Comparison of ENCODE assay signal across 8 mouse cellular contexts in genomic region chr14:61037321-61038081, GRCm38 (mm10). TPM values are rescaled to one million over a fixed set of nuclear protein-coding genes. Genes with fewer than 3 reads are reported as not detected.
DNase-seq lines count a peak whose midpoint lies in the region; ATAC-seq and TF ChIP-seq lines count a peak whose summit lies in the region.

No protein-coding gene starts in this region.

- peak overlapping the region; percentile 34 for H3K9ac ChIP-seq in ES-Bruce4 (ENCODE audit: low read depth, poor library complexity, severe bottlenecking)
- H3K9ac ChIP-seq in hindbrain, embryonic 11.5 days (ENCODE audit: low read depth, low read length) = peak overlapping the region; percentile 37

- no peak for TF ChIP-seq CTCF in ES-Bruce4 (IDR thresholded peaks at IDR 0.05; ENCODE audit: low read depth, low read length)

- ATAC-seq in hindbrain, embryonic 11.5 days (ENCODE audit: low FRiP score) = peak; percentile 92
- no peak for ATAC-seq in CD4-positive, CD25-positive, alpha-beta regulatory T cell, adult 4 months

- no peak overlapping the region for H3K27ac ChIP-seq in ES-Bruce4 (ENCODE audit: insufficient read depth, low read length)
- H3K27ac ChIP-seq in hindbrain, embryonic 11.5 days (ENCODE audit: low read depth, low read length) = no peak overlapping the region

- H3K9me3 ChIP-seq in ES-Bruce4 (replicated peaks; ENCODE audit: control insufficient read depth, insufficient read depth, low read length, poor library complexity, severe bottlenecking) = no peaks in the 10 kb centered on the region
- H3K9me3 ChIP-seq in hindbrain, embryonic 11.5 days (ENCODE audit: control insufficient read depth, low read length) = no peaks in the 10 kb centered on the region

- DNase-seq in adrenal gland, postnatal 4 days (ENCODE audit: low spot score in 2 of 2) = peak; percentile 25 to 44
- DNase-seq in frontal cortex, postnatal 10 days (ENCODE audit: low spot score in 2 of 2) = peak; percentile 50 to 72
- peak; percentile 82 for DNase-seq in hindbrain, embryonic 11.5 days (ENCODE audit: low spot score)
- peak; percentile 36 for DNase-seq in left cerebral cortex, adult 11 months (ENCODE audit: low spot score)
- peak; percentile 70 for DNase-seq in lung, postnatal 14 days
- peak; percentile 86 to 87 for DNase-seq in right cerebral cortex, postnatal 10 days (ENCODE audit: low spot score in 2 of 2)

- TF ChIP-seq EP300 in ES-Bruce4 (IDR thresholded peaks at IDR 0.05; ENCODE audit: insufficient read depth, low read depth, low read length) = no peak

- peak overlapping the region; percentile 93 for H3K4me2 ChIP-seq in hindbrain, embryonic 11.5 days (replicated peaks; ENCODE audit: low read depth, low read length)

- no peak for TF ChIP-seq POLR2A in ES-Bruce4 (IDR thresholded peaks at IDR 0.05; ENCODE audit: insufficient read depth, low read length)

- H3K27me3 ChIP-seq in ES-Bruce4 (ENCODE audit: control insufficient read depth, insufficient read depth, low read length, poor library complexity, severe bottlenecking) = no peaks in the 10 kb centered on the region
- H3K27me3 ChIP-seq in hindbrain, embryonic 11.5 days (ENCODE audit: control insufficient read depth, insufficient read depth, low read length) = no peaks in the 10 kb centered on the region

- no peaks in the 10 kb centered on the region for H3K36me3 ChIP-seq in ES-Bruce4 (ENCODE audit: control insufficient read depth, insufficient read depth, low read length, poor library complexity, severe bottlenecking)
- H3K36me3 ChIP-seq in hindbrain, embryonic 11.5 days (ENCODE audit: control insufficient read depth, insufficient read depth, low read length) = no peaks in the 10 kb centered on the region

- H3K4me1 ChIP-seq in ES-Bruce4 (ENCODE audit: control insufficient read depth, insufficient read depth, low read length) = peaks cover 2% of the 10 kb centered on the region
- H3K4me1 ChIP-seq in hindbrain, embryonic 11.5 days (replicated peaks; ENCODE audit: control insufficient read depth, insufficient read depth, low read length) = no peaks in the 10 kb centered on the region

- under 1% methylated on average over 39 of the region's 40 CpGs for WGBS in hindbrain, embryonic 11.5 days

- peak overlapping the region; percentile 57 for H3K4me3 ChIP-seq in ES-Bruce4 (ENCODE audit: low read depth, low read length)
- peak overlapping the region; percentile 52 for H3K4me3 ChIP-seq in hindbrain, embryonic 11.5 days (ENCODE audit: low read depth, low read length)

RNA-seq across cellular contexts. Expression of gene Tnfrsf19, which starts 8.8 kb away (rescaled TPM):
- 11.7 and 12.4 TPM in 2 replicates for polyA plus RNA-seq in ES-Bruce4 (2011; ENCODE audit: insufficient read depth, insufficient read length, low read depth, missing spikeins)
- total RNA-seq in adrenal gland, postnatal 4 days (2021) = 10 to 100 TPM; 39.0 to 45.7 TPM
- 55.0 and 59.6 TPM in 2 replicates for polyA plus RNA-seq in hindbrain, embryonic 11.5 days (2014; fragmentation: Nextera tagmentation; extraction: Ambion mirVana)
- polyA plus RNA-seq in CD4-positive, CD25-positive, alpha-beta regulatory T cell, adult 4 months (2017; shearing (Covaris generic)) = not detected

Comparison
In these comparisons a context has a peak if more than half of its experiments do, and no peak if none do; other contexts are left out.
1. DNase-seq: peak in every context shown above with its lines; median percentile 86 in right cerebral cortex, postnatal 10 days; 82 in hindbrain, embryonic 11.5 days; 70 in lung, postnatal 14 days; 61 in frontal cortex, postnatal 10 days; 36 in left cerebral cortex, adult 11 months; 34 in adrenal gland, postnatal 4 days.
2. RNA of gene Tnfrsf19, which starts 8.8 kb away (polyA plus RNA-seq): 55.0 to 59.6 TPM in hindbrain, embryonic 11.5 days and 11.7 to 12.4 TPM in ES-Bruce4; not detected in CD4-positive, CD25-positive, alpha-beta regulatory T cell, adult 4 months; every median in the first group is over 10 times any median in the second.